Comparison of ENCODE assay signal across 9 mouse cellular contexts in genomic region chr16:64332195-64332886, GRCm38 (mm10).
A peak's percentile ranks its signal among the peaks of the same experiment; 100 is the strongest.
DNase-seq lines count a peak whose midpoint lies in the region; ATAC-seq lines count a peak whose summit lies in the region.
"Had no signal": no experiment of that assay in that cellular context is flagged by ENCODE, and none has a peak within 500 bp of the region (broad histone marks: within the 10 kb centered on the region; RNA-seq: fewer than 3 reads in every experiment).

No protein-coding gene starts in this region.

- H3K27ac ChIP-seq in forebrain, embryonic 16.5 days (ENCODE audit: low read length), result peak overlapping the region; percentile 79

- intact Hi-C loops in heart, postnatal 10 days (cut with DNase I), result no loop called here

- H3K9me3 ChIP-seq in forebrain, embryonic 16.5 days (ENCODE audit: control insufficient read depth, low read length), result no peaks in the 10 kb centered on the region

- DNase-seq in embryo, embryonic 10.5 days (ENCODE audit: low spot score), result peak; percentile 47
- no peak for DNase-seq in embryo, embryonic 9.5 days (ENCODE audit: extremely low spot score)
- DNase-seq in brain, embryonic 18.5 days (ENCODE audit: low read depth, low spot score), result peak; percentile 64
- peak; percentile 27 to 79 for DNase-seq in layer of hippocampus, postnatal 14 days (ENCODE audit: low spot score in 2 of 2)
- no peak for DNase-seq in heart, postnatal 10 days
- no peak for DNase-seq in T-cell, adult 2 months (ENCODE audit: low spot score)
- DNase-seq in adrenal gland, postnatal 14 days, result no peak
- DNase-seq: liver, postnatal 0 days had no signal

- H3K9ac ChIP-seq in forebrain, embryonic 16.5 days (replicated peaks; ENCODE audit: low read depth, low read length), result no peak overlapping the region
- H3K9ac ChIP-seq: liver, postnatal 0 days had no signal

- peak; percentile 87 for ATAC-seq in forebrain, embryonic 16.5 days
- ATAC-seq: liver, postnatal 0 days had no signal

- H3K4me3 ChIP-seq in forebrain, embryonic 16.5 days (replicated peaks; ENCODE audit: low read length), result no peak overlapping the region

- H3K4me2 ChIP-seq in forebrain, embryonic 16.5 days (ENCODE audit: low read length), result no peak overlapping the region

- H3K27me3 ChIP-seq in forebrain, embryonic 16.5 days (replicated peaks; ENCODE audit: control insufficient read depth, insufficient read depth, low read length), result no peaks in the 10 kb centered on the region

- H3K36me3 ChIP-seq in forebrain, embryonic 16.5 days (ENCODE audit: control insufficient read depth, insufficient read depth), result no peaks in the 10 kb centered on the region

- WGBS in forebrain, embryonic 16.5 days, result 40% methylated on average over 8 of the region's 8 CpGs

- H3K4me1 ChIP-seq in forebrain, embryonic 16.5 days (replicated peaks; ENCODE audit: control insufficient read depth, insufficient read depth, low read length), result peaks cover 18% of the 10 kb centered on the region

Comparison
In these comparisons a context has a peak if more than half of its experiments do, and no peak if none do; other contexts are left out.
1. DNase-seq: peak in embryo, embryonic 10.5 days (single experiment), brain, embryonic 18.5 days (single experiment) and layer of hippocampus, postnatal 14 days (2 of 2); none in embryo, embryonic 9.5 days (single experiment), heart, postnatal 10 days (0 of 2), T-cell, adult 2 months (single experiment) and adrenal gland, postnatal 14 days (single experiment).